Mouse (Mus musculus): ENCODE data around the gene Gm20422.

DNA sequence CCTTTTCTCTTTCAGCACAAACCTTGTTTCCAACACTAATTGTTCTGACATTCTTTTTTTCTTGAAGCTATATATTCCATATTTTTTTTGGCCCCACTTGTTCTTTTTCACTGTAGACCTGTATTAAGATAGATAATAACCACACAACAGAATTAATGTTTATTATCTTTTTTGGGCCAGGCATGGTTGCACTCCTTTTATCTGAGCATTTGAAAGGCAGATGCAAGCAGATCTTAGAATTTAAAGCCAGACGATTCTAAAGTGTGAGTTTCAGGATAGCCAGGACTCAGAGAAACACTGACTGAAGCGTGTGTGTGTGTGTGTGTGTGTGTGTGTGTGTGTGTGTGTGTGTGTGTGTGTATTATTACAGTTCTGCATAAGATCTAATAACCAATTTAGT is 22.2 kb downstream of the Gm20422 start:
- TF ChIP-seq POLR2A (IDR thresholded peaks at IDR 0.05; ENCODE audit: extremely low read depth, insufficient read depth, low read length) = no peak
- TF ChIP-seq CTCF (IDR thresholded peaks at IDR 0.05; ENCODE audit: extremely low read depth, insufficient read depth, low read length) = no peak
